Mouse (Mus musculus) testis, adult 2 months (tissue): ENCODE measurements around the gene Sbno2. TPM values are rescaled to one million over a fixed set of nuclear protein-coding genes. Genes with fewer than 3 reads are reported as not detected.

ENCODE experiments used
- H3K27ac ChIP-seq: fragments of 200-500 bp; 2 replicates; pipeline ENCODE4 v1.5.1; 2012; ENCODE audit warnings: low read depth, low read length; ENCODE audit not compliant: control insufficient read depth, insufficient read depth
- H3K27me3 ChIP-seq: fragments of 200-500 bp; 2 replicates; pipeline ENCODE4 v1.6.1; 2012; ENCODE audit warnings: mild to moderate bottlenecking, low read length, moderate library complexity; ENCODE audit not compliant: control insufficient read depth, insufficient read depth
- H3K36me3 ChIP-seq: fragments of 200-500 bp; 2 replicates; pipeline ENCODE4 v1.6.1; 2012; ENCODE audit warnings: mild to moderate bottlenecking, low read length; ENCODE audit not compliant: control insufficient read depth, insufficient read depth
- H3K4me1 ChIP-seq: fragments of 200-500 bp; 2 replicates; pipeline ENCODE4 v1.6.1; 2012; ENCODE audit warnings: low read length; ENCODE audit not compliant: control insufficient read depth, insufficient read depth
- H3K4me3 ChIP-seq: fragments of 200-500 bp; 2 replicates; pipeline ENCODE4 v1.5.1; 2012; ENCODE audit warnings: low read depth, mild to moderate bottlenecking, low read length, moderate library complexity, mixed read lengths; ENCODE audit not compliant: control insufficient read depth
- CTCF ChIP-seq: fragments of 200-500 bp; IDR thresholded peaks from 2 replicates; pipeline ENCODE4 v1.5.1; 2012; ENCODE audit warnings: low read depth, mild to moderate bottlenecking, inconsistent platforms, low read length, moderate library complexity; ENCODE audit not compliant: control insufficient read depth, insufficient read depth, insufficient replicate concordance
- POLR2A ChIP-seq: fragments of 200-500 bp; IDR thresholded peaks from 2 replicates; pipeline ENCODE4 v1.6.1; 2012; ENCODE audit warnings: low read depth, mild to moderate bottlenecking, inconsistent platforms, low read length, moderate library complexity; ENCODE audit not compliant: control insufficient read depth
- polyA plus RNA-seq: library from polyadenylated mRNA; depleted of rRNA; stranded (reverse); fragments of >200 nt; gene quantifications from 2 replicates; pipeline ENCODE4 v1.2.3, GENCODE M21; 2012

Sbno2 gene
- polyA plus RNA-seq, 1 experiment: 13.9 TPM

DNA sequence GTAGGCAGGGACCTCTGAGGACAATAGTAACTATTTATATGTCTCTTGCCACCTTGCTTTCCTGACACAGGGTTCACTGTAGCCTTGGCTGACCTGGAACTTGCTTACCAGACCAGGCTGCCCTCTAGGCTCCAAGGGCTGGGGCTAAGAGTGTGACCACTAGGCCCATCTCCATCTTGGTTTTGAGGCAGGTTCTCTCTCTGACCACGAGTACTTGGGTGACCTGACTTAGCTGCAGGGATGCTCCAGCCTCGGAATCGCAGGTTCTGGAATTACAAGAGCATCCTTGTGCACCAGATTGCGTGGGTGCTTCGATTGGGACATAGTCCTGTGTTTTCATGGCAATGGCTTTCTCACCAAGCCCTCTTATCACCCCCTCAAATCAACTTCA, 53.0 kb downstream of the Sbno2 start:
- no peak for TF ChIP-seq POLR2A
- no peak for TF ChIP-seq CTCF
- Histone ChIP-seq H3K27me3 (no peaks in the 10 kb centered on the region), H3K36me3 (no peaks in the 10 kb centered on the region; the same call in 1 of the 2 replicates), H3K27ac (peak overlapping the region; percentile 100; the same call in 1 of the 2 replicates), H3K4me1 (peaks cover 15% of the 10 kb centered on the region), H3K4me3 (peak overlapping the region; percentile 98)

DNA sequence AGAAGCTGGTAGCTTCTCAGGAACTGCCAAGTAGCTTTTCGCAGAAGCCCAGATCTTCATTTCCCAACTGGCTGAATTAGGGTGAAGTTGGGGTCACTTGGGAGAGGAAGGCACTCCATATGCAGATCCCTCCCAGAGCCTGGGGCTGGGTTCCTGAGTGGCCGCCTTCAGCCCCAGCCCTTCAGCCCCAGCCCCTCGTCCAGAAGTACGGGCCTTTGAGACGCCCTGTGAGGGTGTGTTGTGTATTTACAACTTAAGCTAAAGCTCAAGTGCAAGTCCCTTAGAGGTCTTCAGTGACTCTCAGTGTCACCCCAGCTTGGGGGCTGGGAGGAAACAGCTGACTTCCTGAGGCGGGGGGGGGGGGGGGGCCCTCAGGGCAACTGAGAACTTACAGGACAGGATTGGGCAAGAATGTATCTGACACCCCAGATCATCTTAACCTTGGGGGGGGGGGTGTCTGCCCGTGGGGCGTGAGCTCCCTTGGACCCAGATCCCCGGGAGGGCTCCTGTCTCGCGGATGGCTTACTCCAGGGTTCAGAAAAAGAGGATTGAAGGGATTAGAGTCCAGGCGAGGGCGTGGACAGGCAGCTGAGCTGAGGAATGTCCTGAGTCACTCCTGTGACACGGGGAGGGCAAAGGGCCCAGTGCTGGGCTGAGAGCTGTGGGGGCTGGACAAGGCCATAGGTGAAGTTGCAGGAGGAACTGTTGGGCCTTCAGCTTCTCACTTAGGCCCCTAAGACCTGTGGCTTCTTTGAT, 53.6 kb downstream of the Sbno2 start:
- Histone ChIP-seq H3K4me3 (peak overlapping the region; percentile 98), H3K27me3 (no peaks in the 10 kb centered on the region), H3K4me1 (peaks cover 15% of the 10 kb centered on the region), H3K27ac (peak overlapping the region; percentile 100; the same call in 1 of the 2 replicates), H3K36me3 (no peaks in the 10 kb centered on the region; the same call in 1 of the 2 replicates)
- TF ChIP-seq CTCF: no peak
- TF ChIP-seq POLR2A: no peak

DNA sequence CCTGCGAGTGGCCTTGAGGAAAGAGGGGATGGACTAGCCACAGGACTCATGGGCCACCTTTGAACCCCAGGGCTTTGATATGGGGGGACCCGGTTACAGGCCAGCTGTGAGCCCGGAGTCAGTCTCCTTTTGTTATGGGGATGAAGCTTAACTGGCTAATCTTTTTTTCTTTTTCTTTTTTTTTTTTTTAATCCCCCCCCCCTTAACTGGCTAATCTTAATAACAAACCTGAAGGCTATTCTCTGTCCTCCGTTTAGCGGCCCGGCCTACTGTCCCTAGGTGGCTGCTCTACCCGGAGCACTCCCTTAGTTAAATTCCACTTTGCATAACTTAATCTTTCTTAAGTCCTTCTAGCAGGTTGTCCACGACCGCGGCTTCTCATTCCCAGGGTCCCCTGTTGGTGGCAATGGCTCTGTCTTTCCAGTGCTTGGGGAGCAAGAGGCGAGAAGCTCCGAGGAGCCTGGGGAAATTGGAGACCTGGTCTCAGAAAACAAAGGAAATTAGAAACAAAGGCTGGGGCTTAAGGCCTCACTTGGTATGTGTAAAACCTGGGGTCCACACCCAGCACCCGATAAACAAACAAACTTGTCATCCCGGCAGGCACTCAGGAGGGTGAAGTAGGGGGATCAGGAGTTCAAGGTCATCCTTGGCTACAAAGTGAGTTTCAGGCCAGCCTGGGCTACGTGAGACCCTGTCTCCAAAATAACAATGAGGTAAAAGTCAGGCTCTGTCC, 54.3 kb downstream of the Sbno2 start:
- Histone ChIP-seq H3K4me3 (peak overlapping the region; percentile 55), H3K4me1 (peaks cover 15% of the 10 kb centered on the region), H3K36me3 (no peaks in the 10 kb centered on the region; the same call in 1 of the 2 replicates), H3K27ac (no peak overlapping the region; the same call in 1 of the 2 replicates), H3K27me3 (no peaks in the 10 kb centered on the region)
- no peak for TF ChIP-seq POLR2A
- no peak for TF ChIP-seq CTCF

DNA sequence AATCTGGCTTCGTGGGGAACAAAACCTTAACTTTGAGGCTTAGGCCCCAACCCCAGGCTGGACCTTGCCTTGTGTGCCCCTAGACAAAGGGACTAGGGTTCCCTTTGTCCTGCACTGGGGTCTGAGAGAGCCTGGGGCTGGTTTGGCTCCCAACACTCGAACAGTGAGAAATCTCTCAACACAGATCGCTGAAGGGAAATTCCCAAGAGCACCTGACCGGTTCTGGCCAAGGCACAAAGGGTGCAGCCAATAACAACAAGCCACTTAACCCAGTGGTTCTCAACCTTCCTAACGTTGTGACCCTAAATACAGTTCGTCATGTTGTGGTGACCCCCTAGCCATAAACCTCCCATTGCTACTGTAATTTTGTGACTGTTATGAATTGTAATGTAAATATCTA, 55.1 kb downstream of the Sbno2 start:
- Histone ChIP-seq H3K4me3 (peak overlapping the region; percentile 5; the same call in 1 of the 2 replicates), H3K4me1 (peaks cover 12% of the 10 kb centered on the region), H3K27me3 (no peaks in the 10 kb centered on the region), H3K27ac (peak overlapping the region; percentile 39), H3K36me3 (no peaks in the 10 kb centered on the region; the same call in 1 of the 2 replicates)
- TF ChIP-seq CTCF (no peak), POLR2A (no peak)

DNA sequence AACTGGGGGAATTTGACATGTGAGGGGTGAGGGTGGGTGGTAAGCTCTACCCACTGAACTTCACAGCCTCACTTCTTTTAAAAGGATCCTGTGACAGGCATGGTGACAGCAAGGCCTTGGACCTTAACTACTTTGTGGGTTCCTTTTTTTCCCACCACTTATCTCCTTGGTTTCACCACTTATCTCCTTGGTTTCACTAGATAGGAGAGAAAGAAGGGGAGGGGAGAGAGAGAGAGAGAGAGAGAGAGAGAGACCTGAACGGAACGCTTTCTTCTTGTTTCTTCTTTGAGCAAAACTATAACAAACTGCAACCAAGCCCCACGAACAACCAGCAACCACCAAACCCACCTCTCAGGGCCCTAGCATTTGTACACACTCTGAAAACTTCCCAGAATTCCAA, 56.5 kb downstream of the Sbno2 start:
- Histone ChIP-seq H3K36me3 (no peaks in the 10 kb centered on the region), H3K4me3 (no peak overlapping the region), H3K27ac (peak overlapping the region; percentile 69), H3K27me3 (no peaks in the 10 kb centered on the region), H3K4me1 (peaks cover 12% of the 10 kb centered on the region)
- no peak for TF ChIP-seq CTCF
- TF ChIP-seq POLR2A: no peak

DNA sequence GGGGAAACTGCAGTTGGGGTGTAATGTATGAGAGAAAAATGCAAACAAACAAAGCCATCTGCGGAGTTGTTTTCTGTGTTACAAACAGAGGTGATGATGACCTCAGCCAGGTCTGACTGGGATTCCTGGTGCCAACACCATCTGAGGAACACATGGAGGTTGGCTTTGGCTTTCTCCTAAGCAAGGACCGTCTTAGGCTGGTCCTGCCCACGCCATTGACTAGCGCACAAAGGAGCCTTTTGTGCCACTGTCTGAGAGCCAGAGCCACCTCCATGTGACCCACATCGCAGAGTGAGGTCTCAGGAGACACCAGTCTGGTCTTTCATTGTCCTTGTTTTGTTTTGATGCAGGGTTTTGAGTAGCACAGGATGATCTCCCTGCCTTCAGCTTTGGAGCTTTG, 57.0 kb downstream of the Sbno2 start:
- TF ChIP-seq CTCF (no peak), POLR2A (peak; percentile 39; the same call in 1 of the 2 replicates)
- H3K27me3 ChIP-seq: no peaks in the 10 kb centered on the region
- H3K4me1 ChIP-seq: peaks cover 12% of the 10 kb centered on the region
- peak overlapping the region; percentile 69 for H3K27ac ChIP-seq
- no peaks in the 10 kb centered on the region for H3K36me3 ChIP-seq
- H3K4me3 ChIP-seq: no peak overlapping the region

DNA sequence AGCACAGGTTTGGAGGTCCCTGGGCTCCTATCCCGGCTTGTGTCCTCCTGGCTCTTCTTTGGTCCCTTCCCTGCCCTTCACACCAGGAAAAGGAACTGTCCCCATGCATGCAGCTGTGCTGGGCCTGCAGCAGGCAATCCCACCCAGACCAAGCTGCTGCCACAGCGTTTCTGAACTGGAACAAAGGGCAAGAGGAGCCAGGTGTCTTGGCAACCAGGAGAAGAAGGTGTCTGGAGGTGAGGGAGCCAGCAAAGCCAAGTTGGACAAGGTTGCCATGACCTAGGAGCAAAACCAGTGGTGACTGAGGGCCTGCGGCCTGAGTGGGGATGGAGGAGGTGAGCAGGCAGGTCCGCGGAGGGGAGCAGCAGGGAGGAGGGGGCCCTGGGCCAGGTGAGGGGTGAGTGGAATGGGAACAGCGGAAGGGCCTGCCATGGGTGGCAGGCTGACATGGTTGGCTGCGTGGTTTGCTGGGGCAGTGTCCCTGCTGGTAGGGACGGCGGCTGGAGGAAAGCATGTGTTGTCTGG, 58.3 kb downstream of the Sbno2 start, which contains the start of gene Gpx4:
Gene Gpx4, plus strand, starts transcription at position 126 of the 525 bp plus-strand sequence.
- no peak for TF ChIP-seq POLR2A
- TF ChIP-seq CTCF: no peak
- Histone ChIP-seq H3K27me3 (no peaks in the 10 kb centered on the region), H3K36me3 (no peaks in the 10 kb centered on the region), H3K4me3 (no peak within 1 kb of the TSS), H3K4me1 (peaks cover 10% of the 10 kb centered on the region), H3K27ac (no peak within 1 kb of the TSS)
